Mouse (Mus musculus) midbrain, embryonic 14.5 days (tissue): Measurements from ENCODE around the gene Trappc11. TPM values are rescaled to one million over a fixed set of nuclear protein-coding genes. Genes with fewer than 3 reads are reported as not detected.

Experiments used
- ATAC-seq: fragments of 200-750 bp; cut with Nextera tagmentation; 2 replicates; pipeline ENCODE4 v1.8.0; 2017; ENCODE audit warnings: moderate number of reproducible peaks, moderate library complexity; ENCODE audit not compliant: low FRiP score, low TSS enrichment
- DNase-seq: peaks from one replicate; pipeline ENCODE4 v3.0.0-alpha.2; 2015
- H3K27ac ChIP-seq: fragments of 300-500 bp; sonication (generic); replicated peaks from 2 replicates; pipeline ENCODE4 v1.5.1; 2014; ENCODE audit warnings: mild to moderate bottlenecking, low read depth, low read length, moderate library complexity
- H3K27me3 ChIP-seq: fragments of 300-500 bp; sonication (generic); 2 replicates; pipeline ENCODE4 v1.6.1; 2014; ENCODE audit warnings: low read length, control low read depth, mixed read lengths; ENCODE audit not compliant: control insufficient read depth, insufficient read depth
- H3K36me3 ChIP-seq: fragments of 300-500 bp; sonication (generic); 2 replicates; pipeline ENCODE4 v1.6.1; 2014; ENCODE audit warnings: low read length, control low read depth; ENCODE audit not compliant: control insufficient read depth, insufficient read depth
- H3K4me1 ChIP-seq: fragments of 300-500 bp; sonication (generic); 2 replicates; pipeline ENCODE4 v1.6.1; 2014; ENCODE audit warnings: mild to moderate bottlenecking, antibody characterized with exemption, low read length, control low read depth; ENCODE audit not compliant: control insufficient read depth, insufficient read depth
- H3K4me2 ChIP-seq: fragments of 300-500 bp; sonication (generic); 2 replicates; pipeline ENCODE4 v1.6.1; 2014; ENCODE audit warnings: mild to moderate bottlenecking, low read length, moderate library complexity
- H3K4me3 ChIP-seq: fragments of 300-500 bp; sonication (generic); replicated peaks from 2 replicates; pipeline ENCODE4 v1.5.1; 2014; ENCODE audit warnings: low read depth, low read length
- H3K9ac ChIP-seq: fragments of 300-500 bp; sonication (generic); replicated peaks from 2 replicates; pipeline ENCODE4 v1.6.1; 2014; ENCODE audit warnings: mild to moderate bottlenecking, low read length, moderate library complexity
- H3K9me3 ChIP-seq: fragments of 300-500 bp; sonication (generic); 2 replicates; pipeline ENCODE4 v1.6.1; 2016; ENCODE audit warnings: low read length, control low read depth, mixed read lengths; ENCODE audit not compliant: control insufficient read depth
- WGBS: fragments of 180-500 bp; shearing (Covaris S2); extraction: QIAGEN DNeasy Blood & Tissue Kit; methylation state at CpG from one replicate; pipeline ENCODE4 v1.1.7; 2014; 5-methylcytosine and 5-hydroxymethylcytosine counted together
- polyA plus RNA-seq: library from polyadenylated mRNA; unstranded; fragments of >200 nt; fragmentation: Nextera tagmentation; extraction: Ambion mirVana; gene quantifications from 2 replicates; pipeline ENCODE4 v1.2.1, GENCODE M21; 2014

Gene Trappc11
- polyA plus RNA-seq, 1 experiment from 2014 or later = 50.9 TPM

GRCm38 (mm10) chr8:47502546-47502945 is 30.7 kb downstream of the Trappc11 start:
- Histone ChIP-seq H3K27ac (no peak overlapping the region), H3K9me3 (no peaks in the 10 kb centered on the region), H3K4me3 (no peak overlapping the region), H3K27me3 (no peaks in the 10 kb centered on the region), H3K4me2 (no peak overlapping the region), H3K36me3 (peaks cover 93% of the 10 kb centered on the region), H3K9ac (no peak overlapping the region), H3K4me1 (no peaks in the 10 kb centered on the region)
- 96% methylated on average over 13 of the region's 13 CpGs for WGBS
- DNase-seq = no peak
- ATAC-seq = no peak

- WGBS = 74% methylated on average over 2 of the region's 2 CpGs
- no peak overlapping the region for H3K4me3 ChIP-seq
- H3K9me3 ChIP-seq = no peaks in the 10 kb centered on the region
- H3K9ac ChIP-seq = no peak overlapping the region
- H3K27me3 ChIP-seq = no peaks in the 10 kb centered on the region
- ATAC-seq (no peak), DNase-seq (no peak)
- H3K27ac ChIP-seq = no peak overlapping the region
- no peaks in the 10 kb centered on the region for H3K4me1 ChIP-seq
- no peak overlapping the region for H3K4me2 ChIP-seq
- peaks cover 94% of the 10 kb centered on the region for H3K36me3 ChIP-seq
Observed at GRCm38 (mm10) chr8:47501994-47502393, 31.3 kb downstream of the Trappc11 start.

GRCm38 (mm10) chr8:47495428-47495827 is 37.8 kb downstream of the Trappc11 start:
- ATAC-seq = no peak

GRCm38 (mm10) chr8:47494602-47495153 is 38.6 kb downstream of the Trappc11 start:
- 94% methylated on average over 12 of the region's 12 CpGs for WGBS
- Histone ChIP-seq H3K4me3 (no peak overlapping the region), H3K36me3 (peaks cover 92% of the 10 kb centered on the region), H3K27ac (no peak overlapping the region), H3K27me3 (no peaks in the 10 kb centered on the region), H3K4me2 (no peak overlapping the region), H3K9me3 (no peaks in the 10 kb centered on the region), H3K9ac (no peak overlapping the region), H3K4me1 (no peaks in the 10 kb centered on the region)
- ATAC-seq = no peak
- DNase-seq = no peak

More at GRCm38 (mm10) chr8:47495428-47495827, 37.8 kb downstream of the Trappc11 start:
- WGBS = 92% methylated on average over 6 of the region's 6 CpGs
- Histone ChIP-seq H3K27ac (no peak overlapping the region), H3K9ac (no peak overlapping the region), H3K4me3 (no peak overlapping the region), H3K4me1 (no peaks in the 10 kb centered on the region), H3K36me3 (peaks cover 94% of the 10 kb centered on the region), H3K27me3 (no peaks in the 10 kb centered on the region), H3K9me3 (no peaks in the 10 kb centered on the region), H3K4me2 (no peak overlapping the region)
- no peak for DNase-seq

- no peaks in the 10 kb centered on the region for H3K27me3 ChIP-seq
- ATAC-seq (no peak), DNase-seq (no peak)
- WGBS = 97% methylated on average over 12 of the region's 12 CpGs
- peaks cover 81% of the 10 kb centered on the region for H3K36me3 ChIP-seq
- no peaks in the 10 kb centered on the region for H3K4me1 ChIP-seq
- no peak overlapping the region for H3K27ac ChIP-seq
- no peaks in the 10 kb centered on the region for H3K9me3 ChIP-seq
- no peak overlapping the region for H3K9ac ChIP-seq
- no peak overlapping the region for H3K4me3 ChIP-seq
- H3K4me2 ChIP-seq = no peak overlapping the region
Observed at GRCm38 (mm10) chr8:47493106-47493505, 40.2 kb downstream of the Trappc11 start.

GRCm38 (mm10) chr8:47487231-47487630 is 46.0 kb downstream of the Trappc11 start:
- Histone ChIP-seq H3K4me2 (no peak overlapping the region), H3K36me3 (peaks cover 30% of the 10 kb centered on the region), H3K9me3 (no peaks in the 10 kb centered on the region), H3K9ac (no peak overlapping the region), H3K4me1 (no peaks in the 10 kb centered on the region), H3K27me3 (no peaks in the 10 kb centered on the region), H3K4me3 (no peak overlapping the region), H3K27ac (no peak overlapping the region)
- WGBS = 94% methylated on average over 3 of the region's 3 CpGs
- DNase-seq (no peak), ATAC-seq (no peak)

GRCm38 (mm10) chr8:47482354-47483071 is 50.8 kb downstream of the Trappc11 start:
- Histone ChIP-seq H3K4me1 (no peaks in the 10 kb centered on the region), H3K27ac (no peak overlapping the region), H3K4me2 (no peak overlapping the region), H3K27me3 (no peaks in the 10 kb centered on the region), H3K9me3 (no peaks in the 10 kb centered on the region), H3K9ac (no peak overlapping the region), H3K4me3 (no peak overlapping the region), H3K36me3 (peaks cover 4% of the 10 kb centered on the region; the same call in 1 of the 2 replicates)
- 70% methylated on average over 12 of the region's 12 CpGs for WGBS
- ATAC-seq = no peak
- no peak for DNase-seq

- H3K9ac ChIP-seq = no peak overlapping the region
- H3K27me3 ChIP-seq = no peaks in the 10 kb centered on the region
- ATAC-seq (no peak), DNase-seq (peak; percentile 29)
- H3K4me2 ChIP-seq = no peak overlapping the region
- no peaks in the 10 kb centered on the region for H3K36me3 ChIP-seq
- H3K9me3 ChIP-seq = no peaks in the 10 kb centered on the region
- WGBS = 80% methylated on average over 7 of the region's 7 CpGs
- H3K27ac ChIP-seq = no peak overlapping the region
- H3K4me3 ChIP-seq = no peak overlapping the region
- H3K4me1 ChIP-seq = no peaks in the 10 kb centered on the region
Observed at GRCm38 (mm10) chr8:47480039-47480438, 53.2 kb downstream of the Trappc11 start.

GRCm38 (mm10) chr8:47461650-47462049 is 71.6 kb downstream of the Trappc11 start:
- Histone ChIP-seq H3K27me3 (no peaks in the 10 kb centered on the region), H3K27ac (no peak overlapping the region), H3K9me3 (0 out of 2 replicates have a peak, but pooled peaks cover 5% of the 10 kb centered on the region), H3K4me1 (no peaks in the 10 kb centered on the region), H3K4me3 (no peak overlapping the region), H3K36me3 (no peaks in the 10 kb centered on the region), H3K9ac (no peak overlapping the region), H3K4me2 (no peak overlapping the region)
- ATAC-seq = no peak
- no peak for DNase-seq
- WGBS = 86% methylated on average over 10 of the region's 10 CpGs
